Mouse (Mus musculus): ENCODE measurements at regions not wholly inside any gene's neighbourhood (a gene's known extent, or its start where the extent isn't known, plus 50 kb on each side); places are given as distances from the start of the nearest gene placed in this dataset.
A peak's percentile ranks its signal among the peaks of the same experiment; 100 is the strongest.

- DNase-seq (ENCODE audit: low read depth, low spot score), result no peak
Observed at GRCm38 (mm10) chr13:101931882-101932281, 163.9 kb upstream of the Pik3r1 start.

GRCm38 (mm10) chr13:101935843-101936242, 167.8 kb upstream of the Pik3r1 start:
- DNase-seq (ENCODE audit: low read depth, low spot score), result no peak

- no peak for DNase-seq (ENCODE audit: low read depth, low spot score)
Observed at GRCm38 (mm10) chr13:101954521-101954920, 186.5 kb upstream of the Pik3r1 start.

GRCm38 (mm10) chr13:101955806-101956418, 187.9 kb upstream of the Pik3r1 start:
- DNase-seq (ENCODE audit: low read depth, low spot score), result no peak

GRCm38 (mm10) chr13:101957782-101958181, 189.8 kb upstream of the Pik3r1 start:
- no peak for DNase-seq (ENCODE audit: low read depth, low spot score)

GRCm38 (mm10) chr13:101965537-101965936, 197.5 kb upstream of the Pik3r1 start:
- no peak for DNase-seq (ENCODE audit: low read depth, low spot score)

GRCm38 (mm10) chr13:101966799-101967397, 198.9 kb upstream of the Pik3r1 start:
- DNase-seq (ENCODE audit: low read depth, low spot score), result no peak

GRCm38 (mm10) chr13:101967466-101967865, 199.4 kb upstream of the Pik3r1 start:
- DNase-seq (ENCODE audit: low read depth, low spot score), result no peak

- peak; percentile 85 for DNase-seq (ENCODE audit: low read depth, low spot score)
Observed at GRCm38 (mm10) chr13:101976766-101977165, 208.7 kb upstream of the Pik3r1 start.

GRCm38 (mm10) chr13:101980171-101980835, 212.3 kb upstream of the Pik3r1 start:
- DNase-seq (ENCODE audit: low read depth, low spot score), result peak; percentile 58

GRCm38 (mm10) chr13:101988637-101989413, 220.8 kb upstream of the Pik3r1 start:
- DNase-seq (ENCODE audit: low read depth, low spot score), result no peak

GRCm38 (mm10) chr13:101991729-101992128, 223.7 kb upstream of the Pik3r1 start:
- DNase-seq (ENCODE audit: low read depth, low spot score), result no peak

GRCm38 (mm10) chr13:101994779-101995178, 226.8 kb upstream of the Pik3r1 start:
- no peak for DNase-seq (ENCODE audit: low read depth, low spot score)

GRCm38 (mm10) chr13:101995529-101995928, 227.5 kb upstream of the Pik3r1 start:
- no peak for DNase-seq (ENCODE audit: low read depth, low spot score)

- no peak for DNase-seq (ENCODE audit: low read depth, low spot score)
Observed at GRCm38 (mm10) chr13:101996144-101996543, 228.1 kb upstream of the Pik3r1 start.

- no peak for DNase-seq (ENCODE audit: low read depth, low spot score)
Observed at GRCm38 (mm10) chr13:101997415-101997814, 229.4 kb upstream of the Pik3r1 start.

GRCm38 (mm10) chr13:102006565-102006964, 238.5 kb upstream of the Pik3r1 start:
- DNase-seq (ENCODE audit: low read depth, low spot score), result no peak

- DNase-seq (ENCODE audit: low read depth, low spot score), result no peak
Observed at GRCm38 (mm10) chr13:102011965-102012364, 243.9 kb upstream of the Pik3r1 start.

- DNase-seq (ENCODE audit: low read depth, low spot score), result no peak
Observed at GRCm38 (mm10) chr13:102014514-102014913, 246.5 kb upstream of the Pik3r1 start.

- no peak for DNase-seq (ENCODE audit: low read depth, low spot score)
Observed at GRCm38 (mm10) chr13:102014958-102015357, 246.9 kb upstream of the Pik3r1 start.

- DNase-seq (ENCODE audit: low read depth, low spot score), result no peak
Observed at GRCm38 (mm10) chr13:102016518-102016917, 248.5 kb upstream of the Pik3r1 start.

GRCm38 (mm10) chr13:102022273-102022672, 254.3 kb upstream of the Pik3r1 start:
- no peak for DNase-seq (ENCODE audit: low read depth, low spot score)
